Mouse (Mus musculus) midbrain, embryonic 16.5 days (tissue): ENCODE data around the gene Lima1. TPM values are rescaled to one million over a fixed set of nuclear protein-coding genes. Genes with fewer than 3 reads are reported as not detected.

Experiments used
- ATAC-seq: fragments of 200-750 bp; cut with Nextera tagmentation; 2 replicates; pipeline ENCODE4 v1.8.0; 2017; ENCODE audit warnings: moderate TSS enrichment
- H3K27ac ChIP-seq: fragments of 300-500 bp; sonication (generic); 2 replicates; pipeline ENCODE4 v1.5.1; 2014; ENCODE audit warnings: mild to moderate bottlenecking, low read length, mixed read lengths
- H3K27me3 ChIP-seq: fragments of 300-500 bp; sonication (generic); 2 replicates; pipeline ENCODE4 v1.6.1; 2014; ENCODE audit warnings: low read depth, low read length, mixed read lengths; ENCODE audit not compliant: control insufficient read depth, insufficient read depth
- H3K36me3 ChIP-seq: fragments of 300-500 bp; sonication (generic); 2 replicates; pipeline ENCODE4 v1.6.1; 2014; ENCODE audit warnings: mild to moderate bottlenecking, low read length, moderate library complexity, mixed read lengths; ENCODE audit not compliant: control insufficient read depth, insufficient read depth
- H3K4me1 ChIP-seq: fragments of 300-500 bp; sonication (generic); 2 replicates; pipeline ENCODE4 v1.6.1; 2014; ENCODE audit warnings: mild to moderate bottlenecking, low read length, mixed read lengths; ENCODE audit not compliant: control insufficient read depth, insufficient read depth
- H3K4me2 ChIP-seq: fragments of 300-500 bp; sonication (generic); 2 replicates; pipeline ENCODE4 v1.6.1; 2014; ENCODE audit warnings: mild to moderate bottlenecking, low read length, mixed read lengths
- H3K4me3 ChIP-seq: fragments of 300-500 bp; sonication (generic); 2 replicates; pipeline ENCODE4 v1.5.1; 2014; ENCODE audit warnings: low read depth, mild to moderate bottlenecking, low read length, moderate library complexity, mixed read lengths
- H3K9ac ChIP-seq: fragments of 300-500 bp; sonication (generic); 2 replicates; pipeline ENCODE4 v1.6.1; 2014; ENCODE audit warnings: low read depth, low read length, mixed read lengths
- H3K9me3 ChIP-seq: fragments of 300-500 bp; sonication (generic); replicated peaks from 2 replicates; pipeline ENCODE4 v1.6.1; 2014; ENCODE audit warnings: mild to moderate bottlenecking, low read length, mixed read lengths; ENCODE audit not compliant: control insufficient read depth, poor library complexity, severe bottlenecking
- WGBS: fragments of 180-500 bp; shearing (Covaris S2); extraction: QIAGEN DNeasy Blood & Tissue Kit; methylation state at CpG from one replicate; pipeline ENCODE4 v1.1.7; 2014; 5-methylcytosine and 5-hydroxymethylcytosine counted together
- polyA plus RNA-seq: library from polyadenylated mRNA; unstranded; fragments of >200 nt; fragmentation: Nextera tagmentation; extraction: Ambion mirVana; gene quantifications from 2 replicates; pipeline ENCODE4 v1.2.1, GENCODE M21; 2015

Lima1 gene
- polyA plus RNA-seq, 1 experiment from 2014 or later: 11.8 TPM

GRCm38 (mm10) chr15:99863358-99863757, 11.9 kb downstream of the Lima1 start:
- peaks cover 6% of the 10 kb centered on the region; the same call in 1 of the 2 replicates for H3K4me1 ChIP-seq
- 98% methylated on average over 6 of the region's 6 CpGs for whole genome bisulfite sequencing
- H3K4me2 ChIP-seq: no peak overlapping the region
- no peaks in the 10 kb centered on the region for H3K27me3 ChIP-seq
- no peak overlapping the region for H3K9ac ChIP-seq
- no peaks in the 10 kb centered on the region for H3K36me3 ChIP-seq
- ATAC-seq: no peak
- H3K27ac ChIP-seq: no peak overlapping the region
- H3K4me3 ChIP-seq: no peak overlapping the region
- H3K9me3 ChIP-seq: no peaks in the 10 kb centered on the region

- WGBS: 65% methylated on average over 11 of the region's 11 CpGs
- Histone ChIP-seq H3K4me3 (no peak overlapping the region), H3K4me1 (peaks cover 6% of the 10 kb centered on the region; the same call in 1 of the 2 replicates), H3K36me3 (no peaks in the 10 kb centered on the region), H3K27me3 (no peaks in the 10 kb centered on the region), H3K4me2 (no peak overlapping the region), H3K9me3 (no peaks in the 10 kb centered on the region), H3K27ac (no peak overlapping the region), H3K9ac (no peak overlapping the region)
- no peak for ATAC-seq
These were observed 12.8 kb downstream of the Lima1 start for GRCm38 (mm10) chr15:99862473-99862872.

- 46% methylated on average over 11 of the region's 11 CpGs for WGBS
- Histone ChIP-seq H3K36me3 (no peaks in the 10 kb centered on the region), H3K4me2 (no peak overlapping the region), H3K9ac (no peak overlapping the region), H3K4me1 (peaks cover 6% of the 10 kb centered on the region; the same call in 1 of the 2 replicates), H3K27me3 (no peaks in the 10 kb centered on the region), H3K27ac (no peak overlapping the region; the same call in 1 of the 2 replicates), H3K9me3 (no peaks in the 10 kb centered on the region), H3K4me3 (no peak overlapping the region)
- no peak for ATAC-seq
These were observed 13.3 kb downstream of the Lima1 start for GRCm38 (mm10) chr15:99861955-99862354.

GRCm38 (mm10) chr15:99861536-99861935, 13.7 kb downstream of the Lima1 start:
- H3K4me3 ChIP-seq: no peak overlapping the region
- no peak overlapping the region; the same call in 1 of the 2 replicates for H3K27ac ChIP-seq

GRCm38 (mm10) chr15:99859644-99860392, 15.4 kb downstream of the Lima1 start:
- no peak overlapping the region for H3K4me3 ChIP-seq
- H3K9ac ChIP-seq: no peak overlapping the region
- H3K27ac ChIP-seq: no peak overlapping the region
- H3K4me1 ChIP-seq: peaks cover 6% of the 10 kb centered on the region; the same call in 1 of the 2 replicates
- no peaks in the 10 kb centered on the region for H3K36me3 ChIP-seq
- no peaks in the 10 kb centered on the region for H3K9me3 ChIP-seq
- no peak for ATAC-seq
- no peaks in the 10 kb centered on the region for H3K27me3 ChIP-seq
- no peak overlapping the region for H3K4me2 ChIP-seq
- WGBS: 27% methylated on average over 9 of the region's 9 CpGs

More at GRCm38 (mm10) chr15:99861536-99861935, 13.7 kb downstream of the Lima1 start:
- 83% methylated on average over 6 of the region's 6 CpGs for WGBS
- H3K36me3 ChIP-seq: no peaks in the 10 kb centered on the region
- H3K27me3 ChIP-seq: no peaks in the 10 kb centered on the region
- H3K4me1 ChIP-seq: peaks cover 6% of the 10 kb centered on the region; the same call in 1 of the 2 replicates
- no peak overlapping the region for H3K9ac ChIP-seq
- no peak for ATAC-seq
- no peak overlapping the region for H3K4me2 ChIP-seq
- H3K9me3 ChIP-seq: no peaks in the 10 kb centered on the region

GRCm38 (mm10) chr15:99857479-99857878, 17.8 kb downstream of the Lima1 start:
- H3K4me2 ChIP-seq: no peak overlapping the region
- no peaks in the 10 kb centered on the region for H3K27me3 ChIP-seq
- H3K4me1 ChIP-seq: peaks cover 6% of the 10 kb centered on the region; the same call in 1 of the 2 replicates
- no peak overlapping the region for H3K4me3 ChIP-seq
- H3K9me3 ChIP-seq: no peaks in the 10 kb centered on the region
- no peaks in the 10 kb centered on the region for H3K36me3 ChIP-seq
- 72% methylated on average over 8 of the region's 8 CpGs for WGBS
- H3K27ac ChIP-seq: no peak overlapping the region
- no peak overlapping the region for H3K9ac ChIP-seq
- ATAC-seq: no peak

GRCm38 (mm10) chr15:99855119-99855518, 20.1 kb downstream of the Lima1 start:
- H3K27ac ChIP-seq: no peak overlapping the region
- WGBS: 67% methylated on average over 3 of the region's 3 CpGs
- ATAC-seq: no peak

GRCm38 (mm10) chr15:99852606-99853237, 22.5 kb downstream of the Lima1 start:
- Histone ChIP-seq H3K4me3 (no peak overlapping the region), H3K4me2 (no peak overlapping the region), H3K27ac (no peak overlapping the region), H3K9ac (no peak overlapping the region), H3K36me3 (no peaks in the 10 kb centered on the region), H3K27me3 (no peaks in the 10 kb centered on the region), H3K4me1 (no peaks in the 10 kb centered on the region), H3K9me3 (no peaks in the 10 kb centered on the region)
- WGBS: 88% methylated on average over 2 of the region's 2 CpGs
- no peak for ATAC-seq

More at GRCm38 (mm10) chr15:99855119-99855518, 20.1 kb downstream of the Lima1 start:
- Histone ChIP-seq H3K9me3 (no peaks in the 10 kb centered on the region), H3K4me1 (peaks cover 5% of the 10 kb centered on the region; the same call in 1 of the 2 replicates), H3K4me3 (no peak overlapping the region), H3K9ac (no peak overlapping the region), H3K27me3 (no peaks in the 10 kb centered on the region), H3K36me3 (no peaks in the 10 kb centered on the region), H3K4me2 (no peak overlapping the region)

GRCm38 (mm10) chr15:99850265-99850664, 25.0 kb downstream of the Lima1 start:
- no peak for ATAC-seq
- Histone ChIP-seq H3K36me3 (no peaks in the 10 kb centered on the region), H3K9me3 (no peaks in the 10 kb centered on the region), H3K27me3 (no peaks in the 10 kb centered on the region), H3K4me2 (no peak overlapping the region), H3K9ac (no peak overlapping the region), H3K27ac (no peak overlapping the region), H3K4me3 (no peak overlapping the region), H3K4me1 (no peaks in the 10 kb centered on the region)
- 71% methylated on average over 3 of the region's 3 CpGs for WGBS
